Mouse (Mus musculus) forebrain, embryonic 10.5 days (tissue): ENCODE results near the gene Zfp169. TPM values are rescaled to one million over a fixed set of nuclear protein-coding genes. Genes with fewer than 3 reads are reported as not detected.
A peak's percentile ranks its signal among the peaks of the same experiment; 100 is the strongest.

Experiments
- DNase-seq: peaks from one replicate; pipeline ENCODE4 v3.0.0-alpha.2; 2017; ENCODE audit warnings: low spot score; ENCODE audit errors: extremely low spot score
- H3K27ac ChIP-seq: fragments of 300-500 bp; sonication (generic); 2 replicates; pipeline ENCODE4 v1.5.1; 2016; ENCODE audit warnings: mild to moderate bottlenecking
- H3K27me3 ChIP-seq: fragments of 300-500 bp; sonication (generic); 2 replicates; pipeline ENCODE4 v1.6.1; 2016; ENCODE audit warnings: mild to moderate bottlenecking; ENCODE audit not compliant: poor library complexity, severe bottlenecking
- H3K36me3 ChIP-seq: fragments of 300-500 bp; sonication (generic); replicated peaks from 2 replicates; pipeline ENCODE4 v1.6.1; 2016; ENCODE audit warnings: mild to moderate bottlenecking, moderate library complexity
- H3K4me1 ChIP-seq: fragments of 300-500 bp; sonication (generic); 2 replicates; pipeline ENCODE4 v1.6.1; 2016
- H3K4me3 ChIP-seq: fragments of 300-500 bp; sonication (generic); 2 replicates; pipeline ENCODE4 v1.5.1; 2016; ENCODE audit warnings: mild to moderate bottlenecking, moderate library complexity
- H3K9me3 ChIP-seq: fragments of 300-500 bp; sonication (generic); 2 replicates; pipeline ENCODE4 v1.6.1; 2016; ENCODE audit warnings: mild to moderate bottlenecking, moderate library complexity
- WGBS: fragments of 180-500 bp; shearing (Covaris S2); methylation state at CpG from one replicate; pipeline ENCODE4 v1.1.7; 2016; 5-methylcytosine and 5-hydroxymethylcytosine counted together
- polyA plus RNA-seq: library from polyadenylated mRNA; unstranded; fragments of >200 nt; fragmentation: Nextera tagmentation; extraction: Ambion mirVana; gene quantifications from 2 replicates; pipeline ENCODE4 v1.2.1, GENCODE M21; 2016

The Zfp169 gene
- polyA plus RNA-seq: 4.3 and 4.9 TPM in 2 replicates

DNA sequence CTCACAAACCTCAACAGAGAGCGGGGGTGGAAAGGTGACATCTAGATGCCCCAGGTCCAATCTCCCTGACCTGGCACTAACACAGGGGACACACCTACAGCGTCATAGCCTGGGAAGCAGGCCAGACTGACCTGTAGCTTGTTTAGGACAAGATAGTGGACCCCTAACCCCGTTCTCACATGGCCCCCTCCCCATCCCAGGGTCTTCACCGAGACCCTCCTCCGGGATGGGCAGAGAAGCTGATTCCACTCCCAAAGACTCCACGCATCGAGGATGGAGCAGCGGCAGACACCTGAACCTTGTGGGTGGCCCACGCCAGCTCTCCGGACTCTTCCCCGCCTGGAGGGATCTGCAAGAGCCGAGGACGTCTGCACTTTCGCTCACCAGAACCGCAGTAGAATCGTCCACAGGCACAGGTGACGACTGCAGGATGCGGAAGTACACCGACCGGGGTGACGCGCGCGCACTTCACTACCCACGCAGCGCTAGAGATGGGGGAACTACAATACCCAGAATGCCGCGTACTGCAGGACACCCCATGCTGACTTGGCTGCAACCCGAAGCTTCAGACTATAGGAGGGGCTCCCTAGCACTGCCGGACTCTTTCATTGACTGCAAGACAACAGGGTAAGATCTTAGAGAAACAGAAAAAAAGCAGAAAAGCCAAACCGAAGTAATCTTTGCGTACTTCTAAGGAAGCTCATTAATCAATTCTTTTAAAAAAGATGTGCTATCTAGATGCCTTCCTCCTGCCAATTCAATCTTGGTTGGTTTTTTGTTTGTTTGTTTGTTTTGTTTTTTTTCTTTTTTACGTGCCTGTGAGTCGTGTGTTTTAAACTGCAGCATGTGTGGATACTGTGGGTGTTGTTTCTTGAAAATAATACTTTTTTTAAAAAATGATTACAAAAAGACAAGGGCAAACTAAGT, at the start of gene Zfp169, which contains the start of gene A830005F24Rik:
Gene Zfp169, minus strand, starts transcription at position 449 of the 927 bp plus-strand sequence.
Gene A830005F24Rik, plus strand, starts transcription at position 568 of the 927 bp plus-strand sequence.
- peak; percentile 79 for DNase-seq
- Histone ChIP-seq H3K4me3 (peak within 1 kb of the TSS; percentile 86), H3K9me3 (no peaks in the 10 kb centered on the region; the same call in 1 of the 2 replicates), H3K27ac (peak within 1 kb of the TSS; percentile 87), H3K27me3 (no peaks in the 10 kb centered on the region), H3K36me3 (no peaks in the 10 kb centered on the region), H3K4me1 (peaks cover 20% of the 10 kb centered on the region)
- 4% methylated on average over 34 of the region's 34 CpGs for WGBS

DNA sequence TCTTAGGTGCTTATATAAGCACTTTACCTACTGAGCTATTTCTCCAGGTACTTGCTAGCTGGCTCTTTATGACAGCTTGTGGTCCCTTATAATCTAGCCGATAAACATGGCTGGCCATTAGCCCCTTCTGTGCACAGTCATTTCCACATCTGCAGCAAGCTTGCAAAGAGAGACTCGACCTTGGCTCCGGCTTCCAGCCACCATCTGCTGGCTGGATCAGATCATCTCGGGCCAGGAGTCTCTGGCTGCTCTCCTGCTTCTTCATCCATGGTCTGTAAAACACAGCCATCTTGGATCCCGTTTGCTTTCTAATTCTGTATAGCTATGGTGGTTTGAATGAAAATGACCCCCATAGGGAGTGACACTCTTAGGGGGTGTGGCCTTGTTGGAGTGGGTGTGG, 49.1 kb upstream of the Zfp169 start:
- no peak overlapping the region for H3K4me3 ChIP-seq
- 90% methylated on average over 5 of the region's 5 CpGs for WGBS
- no peak for DNase-seq

GRCm38 (mm10) chr13:48561481-48561880, 48.2 kb upstream of the Zfp169 start:
- no peak overlapping the region for H3K27ac ChIP-seq
- H3K9me3 ChIP-seq: no peaks in the 10 kb centered on the region
- DNase-seq: no peak
- no peak overlapping the region for H3K4me3 ChIP-seq
- 94% methylated on average over 2 of the region's 2 CpGs for WGBS
- H3K27me3 ChIP-seq: no peaks in the 10 kb centered on the region
- H3K4me1 ChIP-seq: peaks cover 13% of the 10 kb centered on the region
- no peaks in the 10 kb centered on the region for H3K36me3 ChIP-seq

More for the DNA sequence above, 49.1 kb upstream of the Zfp169 start:
- Histone ChIP-seq H3K9me3 (no peaks in the 10 kb centered on the region), H3K36me3 (no peaks in the 10 kb centered on the region), H3K27me3 (no peaks in the 10 kb centered on the region), H3K27ac (no peak overlapping the region), H3K4me1 (peaks cover 15% of the 10 kb centered on the region)

- Histone ChIP-seq H3K9me3 (no peaks in the 10 kb centered on the region), H3K36me3 (no peaks in the 10 kb centered on the region), H3K27me3 (no peaks in the 10 kb centered on the region), H3K27ac (no peak overlapping the region), H3K4me1 (0 out of 2 replicates have a peak, but pooled peaks cover 2% of the 10 kb centered on the region), H3K4me3 (no peak overlapping the region)
- WGBS: 88% methylated on average over 1 of the region's 1 CpGs
- DNase-seq: no peak
These were observed 42.7 kb upstream of the Zfp169 start for GRCm38 (mm10) chr13:48555976-48556375.

DNA sequence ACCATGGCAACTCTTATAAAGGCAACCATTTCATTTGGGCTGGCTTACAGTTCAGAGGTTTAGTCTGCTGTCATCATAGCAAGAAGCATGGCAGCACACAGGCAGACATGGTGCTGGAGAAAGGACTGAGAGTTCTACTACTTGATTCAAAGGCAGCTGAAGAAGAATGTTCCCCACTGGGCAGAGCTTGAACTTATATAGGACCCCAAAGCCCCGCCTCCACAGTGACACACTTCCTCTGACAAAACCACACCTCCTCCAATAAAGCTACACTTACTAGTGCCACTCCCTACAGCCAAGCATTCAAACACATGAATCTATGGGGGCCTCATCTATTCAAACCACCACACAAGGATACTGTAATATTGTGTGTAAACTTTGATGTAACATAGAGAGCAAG, 41.3 kb upstream of the Zfp169 start:
- 81% methylated on average over 1 of the region's 1 CpGs for WGBS
- no peaks in the 10 kb centered on the region for H3K27me3 ChIP-seq
- DNase-seq: no peak
- no peak overlapping the region for H3K4me3 ChIP-seq
- H3K4me1 ChIP-seq: 0 out of 2 replicates have a peak, but pooled peaks cover 2% of the 10 kb centered on the region
- no peaks in the 10 kb centered on the region for H3K36me3 ChIP-seq
- no peak overlapping the region for H3K27ac ChIP-seq
- no peaks in the 10 kb centered on the region for H3K9me3 ChIP-seq

DNA sequence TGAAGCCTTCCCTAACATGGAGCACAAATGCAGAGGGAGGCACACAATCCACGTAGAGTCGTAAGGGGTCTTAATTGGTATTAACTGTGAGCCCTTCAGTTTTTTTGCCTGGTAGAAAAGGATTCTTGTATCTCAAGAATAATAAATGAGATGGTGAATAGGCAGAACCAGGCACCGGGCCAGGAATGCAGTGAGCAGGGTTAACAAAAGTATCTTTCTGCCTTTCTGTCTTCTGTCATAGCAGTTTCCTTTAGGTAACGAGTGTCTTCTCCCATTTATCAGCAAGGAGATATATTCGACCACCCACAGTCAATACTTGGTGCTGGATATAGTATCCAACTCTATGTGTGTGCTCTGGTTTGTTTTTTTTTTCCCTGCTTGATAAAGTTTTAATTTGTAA, 40.3 kb upstream of the Zfp169 start:
- Histone ChIP-seq H3K4me1 (0 out of 2 replicates have a peak, but pooled peaks cover 2% of the 10 kb centered on the region), H3K9me3 (no peaks in the 10 kb centered on the region), H3K27ac (no peak overlapping the region), H3K36me3 (no peaks in the 10 kb centered on the region), H3K4me3 (no peak overlapping the region), H3K27me3 (no peaks in the 10 kb centered on the region)
- DNase-seq: no peak
- 87% methylated on average over 5 of the region's 5 CpGs for WGBS

- 89% methylated on average over 21 of the region's 21 CpGs for WGBS
- Histone ChIP-seq H3K36me3 (no peaks in the 10 kb centered on the region), H3K4me3 (no peak overlapping the region), H3K4me1 (0 out of 2 replicates have a peak, but pooled peaks cover 2% of the 10 kb centered on the region), H3K27me3 (no peaks in the 10 kb centered on the region), H3K27ac (no peak overlapping the region), H3K9me3 (no peaks in the 10 kb centered on the region)
- no peak for DNase-seq
These were observed 39.2 kb upstream of the Zfp169 start for GRCm38 (mm10) chr13:48552181-48553090.

- Histone ChIP-seq H3K4me3 (no peak overlapping the region), H3K4me1 (peaks cover 26% of the 10 kb centered on the region), H3K27ac (no peak overlapping the region), H3K27me3 (no peaks in the 10 kb centered on the region), H3K36me3 (no peaks in the 10 kb centered on the region), H3K9me3 (no peaks in the 10 kb centered on the region)
- WGBS: 87% methylated on average over 5 of the region's 5 CpGs
- no peak for DNase-seq
These were observed 35.0 kb upstream of the Zfp169 start for GRCm38 (mm10) chr13:48548296-48548695.

- H3K4me1 ChIP-seq: peaks cover 30% of the 10 kb centered on the region
- no peaks in the 10 kb centered on the region for H3K36me3 ChIP-seq
- 95% methylated on average over 6 of the region's 6 CpGs for WGBS
- no peak for DNase-seq
- no peak overlapping the region for H3K27ac ChIP-seq
- H3K4me3 ChIP-seq: no peak overlapping the region
- H3K9me3 ChIP-seq: no peaks in the 10 kb centered on the region
- H3K27me3 ChIP-seq: no peaks in the 10 kb centered on the region
These were observed 34.4 kb upstream of the Zfp169 start for GRCm38 (mm10) chr13:48547623-48548022.

GRCm38 (mm10) chr13:48546330-48546917, 33.2 kb upstream of the Zfp169 start:
- Histone ChIP-seq H3K4me1 (peaks cover 39% of the 10 kb centered on the region), H3K9me3 (no peaks in the 10 kb centered on the region), H3K27me3 (no peaks in the 10 kb centered on the region), H3K4me3 (peak overlapping the region; percentile 96), H3K27ac (peak overlapping the region; percentile 100), H3K36me3 (no peaks in the 10 kb centered on the region)
- WGBS: 0% methylated on average over 68 of the region's 72 CpGs
- peak; percentile 99 for DNase-seq

- under 1% methylated on average over 61 of the region's 72 CpGs for WGBS
- H3K36me3 ChIP-seq: no peaks in the 10 kb centered on the region
- peak; percentile 98 for DNase-seq
These were observed 32.4 kb upstream of the Zfp169 start for GRCm38 (mm10) chr13:48545476-48546281.

More at GRCm38 (mm10) chr13:48545476-48546281, 32.4 kb upstream of the Zfp169 start:
- no peaks in the 10 kb centered on the region for H3K9me3 ChIP-seq
- peak overlapping the region; percentile 100 for H3K27ac ChIP-seq
- H3K4me3 ChIP-seq: peak overlapping the region; percentile 96
- peaks cover 46% of the 10 kb centered on the region for H3K4me1 ChIP-seq
- no peaks in the 10 kb centered on the region for H3K27me3 ChIP-seq
